In genomic region chr15:97810399-97810798, GRCm38 (mm10) we compare ENCODE assay signal across 21 mouse cellular contexts. TPM values are rescaled to one million over a fixed set of nuclear protein-coding genes. Genes with fewer than 3 reads are reported as not detected.
"Had no signal": no experiment of that assay in that cellular context is flagged by ENCODE, and none has a peak within 500 bp of the region (broad histone marks: within the 10 kb centered on the region; RNA-seq: fewer than 3 reads in every experiment).

No protein-coding gene starts in this region.

- H3K9ac ChIP-seq: heart, embryonic 12.5 days; heart, embryonic 13.5 days; heart, embryonic 15.5 days; hindbrain, embryonic 12.5 days; hindbrain, embryonic 13.5 days; hindbrain, embryonic 14.5 days; hindbrain, embryonic 15.5 days; intestine, embryonic 15.5 days; kidney, embryonic 15.5 days had no signal

- DNase-seq: layer of hippocampus, adult 9-11 months; layer of hippocampus, postnatal 36 days had no signal

- H3K27me3 ChIP-seq: heart, embryonic 12.5 days; heart, embryonic 13.5 days; heart, embryonic 15.5 days; hindbrain, embryonic 12.5 days; hindbrain, embryonic 13.5 days; hindbrain, embryonic 15.5 days; intestine, embryonic 15.5 days; kidney, embryonic 15.5 days had no signal

- H3K4me3 ChIP-seq: heart, embryonic 12.5 days; heart, embryonic 13.5 days; heart, embryonic 15.5 days; hindbrain, embryonic 10.5 days; hindbrain, embryonic 12.5 days; hindbrain, embryonic 13.5 days; hindbrain, embryonic 15.5 days; intestine, embryonic 15.5 days; kidney, embryonic 15.5 days; layer of hippocampus, adult 2 months; left cerebral cortex, adult 2 months had no signal

- H3K27ac ChIP-seq: heart, embryonic 13.5 days; heart, embryonic 15.5 days; hindbrain, embryonic 10.5 days; hindbrain, embryonic 12.5 days; hindbrain, embryonic 13.5 days; hindbrain, embryonic 14.5 days; hindbrain, embryonic 15.5 days; hindbrain, postnatal 0 days; intestine, embryonic 15.5 days; kidney, embryonic 15.5 days; kidney, postnatal 0 days; left cerebral cortex, adult 2 months had no signal

- H3K4me2 ChIP-seq: heart, embryonic 11.5 days; heart, embryonic 12.5 days; heart, embryonic 13.5 days; heart, embryonic 15.5 days; hindbrain, embryonic 12.5 days; hindbrain, embryonic 13.5 days; hindbrain, embryonic 14.5 days; hindbrain, embryonic 15.5 days; intestine, embryonic 15.5 days; kidney, embryonic 15.5 days had no signal

- H3K9me3 ChIP-seq: heart, embryonic 12.5 days; heart, embryonic 13.5 days; heart, embryonic 15.5 days; hindbrain, embryonic 10.5 days; hindbrain, embryonic 12.5 days; hindbrain, embryonic 13.5 days; hindbrain, embryonic 15.5 days; intestine, embryonic 15.5 days; kidney, embryonic 15.5 days had no signal

- ATAC-seq: hindbrain, embryonic 16.5 days; hindbrain, postnatal 0 days; inflammation-experienced regulatory T-cells, adult 6 months; intestine, embryonic 15.5 days; intestine, embryonic 16.5 days; intestine, postnatal 0 days had no signal

RNA-seq across cellular contexts. Expression of gene Rapgef3, which starts 42.6 kb away (rescaled TPM):
- polyA plus RNA-seq: inflammation-experienced regulatory T-cells, adult 6 months had no signal
